Mouse (Mus musculus) MEL (cell line): ENCODE results near the gene Tmem108. TPM values are rescaled to one million over a fixed set of nuclear protein-coding genes. Genes with fewer than 3 reads are reported as not detected.

Experiments used
- DNase-seq: peaks from one replicate; pipeline ENCODE4 v3.0.0; 2011; ENCODE audit warnings: low read depth, low spot score
- H3K27ac ChIP-seq: 2 replicates; pipeline ENCODE4 v1.5.1; 2012; ENCODE audit warnings: low read depth, mild to moderate bottlenecking, control low read depth, low read length, moderate library complexity; ENCODE audit not compliant: control insufficient read depth
- H3K27me3 ChIP-seq, 2 experiments: fragments of 150-350 bp in 1 of 2; sonication (generic) in 1 of 2; 2 replicates each; pipeline ENCODE4 v1.6.1; 2012; ENCODE audit warnings: low read length in 2 of 2, mild to moderate bottlenecking in 2 of 2, improper control_type of control experiment in 1 of 2, moderate library complexity in 1 of 2; ENCODE audit not compliant: insufficient read depth in 2 of 2, control insufficient read depth in 1 of 2
- H3K36me3 ChIP-seq, 2 experiments: 2 replicates each; pipeline ENCODE4 v1.6.1; 2012 to 2014; ENCODE audit warnings: low read length in 2 of 2, improper control_type of control experiment in 1 of 2, inconsistent platforms in 1 of 2, mild to moderate bottlenecking in 1 of 2; ENCODE audit not compliant: insufficient read depth in 2 of 2, control insufficient read depth in 1 of 2
- H3K4me1 ChIP-seq, 2 experiments: fragments of 150-350 bp in 1 of 2; sonication (generic) in 1 of 2; 2 replicates each; pipeline ENCODE4 v1.6.1; 2012; ENCODE audit warnings: low read length in 2 of 2, improper control_type of control experiment in 1 of 2, mild to moderate bottlenecking in 1 of 2; ENCODE audit not compliant: insufficient read depth in 2 of 2, control insufficient read depth in 1 of 2
- H3K4me3 ChIP-seq, 2 experiments: fragments of 150-350 bp in 1 of 2; sonication (generic) in 1 of 2; 2 replicates each; pipeline ENCODE4 v1.5.1; 2012; ENCODE audit warnings: low read depth in 2 of 2, low read length in 2 of 2, mild to moderate bottlenecking in 2 of 2, moderate library complexity in 2 of 2, control low read depth in 1 of 2, improper control_type of control experiment in 1 of 2; ENCODE audit not compliant: control insufficient read depth in 1 of 2, insufficient read depth in 1 of 2
- H3K79me2 ChIP-seq: 2 replicates; pipeline ENCODE4 v1.6.1; 2012; ENCODE audit warnings: mild to moderate bottlenecking, low read length, moderate library complexity; ENCODE audit not compliant: control insufficient read depth, poor library complexity, insufficient read depth
- H3K9ac ChIP-seq: 2 replicates; pipeline ENCODE4 v1.6.1; 2012; ENCODE audit warnings: low read depth, mild to moderate bottlenecking, control low read depth, low read length, moderate library complexity; ENCODE audit not compliant: control insufficient read depth, poor library complexity, severe bottlenecking
- H3K9me3 ChIP-seq: fragments of 150-350 bp; sonication (generic); replicated peaks from 2 replicates; pipeline ENCODE4 v1.6.1; 2012; ENCODE audit warnings: mild to moderate bottlenecking, low read length, improper control_type of control experiment, moderate library complexity; ENCODE audit not compliant: insufficient read depth
- CHD1 ChIP-seq: IDR thresholded peaks from 2 replicates; pipeline ENCODE4 v1.6.1; 2012; ENCODE audit warnings: low read depth, mild to moderate bottlenecking, inconsistent platforms, low read length, improper control_type of control experiment
- CTCF ChIP-seq, 3 experiments: IDR thresholded peaks in 2 of 3; conservative IDR thresholded peaks in 1 of 3; 2 replicates each; pipeline ENCODE4 v1.5.1; 2011 to 2012; ENCODE audit warnings: low read length in 3 of 3, low read depth in 2 of 3, mild to moderate bottlenecking in 2 of 3, improper control_type of control experiment in 1 of 3, inconsistent platforms in 1 of 3, mixed read lengths in 1 of 3, moderate library complexity in 1 of 3; ENCODE audit not compliant: control insufficient read depth in 1 of 3, insufficient read depth in 1 of 3, poor library complexity in 1 of 3, severe bottlenecking in 1 of 3
- E2F4 ChIP-seq: IDR thresholded peaks from 2 replicates; pipeline ENCODE4 v1.6.1; 2011; ENCODE audit warnings: low read depth, low read length, improper control_type of control experiment, borderline replicate concordance
- ELF1 ChIP-seq: IDR thresholded peaks from 2 replicates; pipeline ENCODE4 v1.6.1; 2014; ENCODE audit warnings: low read depth, mild to moderate bottlenecking, inconsistent platforms, low read length, improper control_type of control experiment, moderate library complexity
- EP300 ChIP-seq, 2 experiments: IDR thresholded peaks; 2 replicates each; pipeline ENCODE4 v1.6.1; 2011; ENCODE audit warnings: improper control_type of control experiment in 2 of 2, low read length in 2 of 2, low read depth in 1 of 2, mild to moderate bottlenecking in 1 of 2
- GABPA ChIP-seq: IDR thresholded peaks from 2 replicates; pipeline ENCODE4 v1.6.1; 2012; ENCODE audit warnings: low read depth, mild to moderate bottlenecking, inconsistent platforms, low read length, improper control_type of control experiment, moderate library complexity
- GATA1 ChIP-seq: IDR thresholded peaks from 2 replicates; pipeline ENCODE4 v1.6.1; 2011; ENCODE audit warnings: low read depth, low read length, improper control_type of control experiment
- JUND ChIP-seq: IDR thresholded peaks from 2 replicates; pipeline ENCODE4 v1.6.1; 2011; ENCODE audit warnings: low read depth, mild to moderate bottlenecking, improper control_type of control experiment, low read length
- MAFK ChIP-seq: IDR thresholded peaks from 2 replicates; pipeline ENCODE4 v1.6.1; 2011; ENCODE audit warnings: low read depth, mild to moderate bottlenecking, low read length, improper control_type of control experiment, borderline replicate concordance
- MAX ChIP-seq: IDR thresholded peaks from 2 replicates; pipeline ENCODE4 v1.6.1; 2011; ENCODE audit warnings: low read length, improper control_type of control experiment
- MAZ ChIP-seq: IDR thresholded peaks from 2 replicates; pipeline ENCODE4 v1.6.1; 2012; ENCODE audit warnings: low read depth, mild to moderate bottlenecking, inconsistent platforms, low read length, improper control_type of control experiment
- MEF2A ChIP-seq: IDR thresholded peaks from 2 replicates; pipeline ENCODE4 v1.6.1; 2014; ENCODE audit warnings: low read depth, mild to moderate bottlenecking, inconsistent platforms, low read length, improper control_type of control experiment; ENCODE audit not compliant: poor library complexity, insufficient replicate concordance, severe bottlenecking; ENCODE audit errors: extremely low read depth
- MXI1 ChIP-seq: IDR thresholded peaks from 2 replicates; pipeline ENCODE4 v1.6.1; 2011; ENCODE audit warnings: mild to moderate bottlenecking, low read depth, low read length, improper control_type of control experiment
- MYB ChIP-seq: IDR thresholded peaks from 2 replicates; pipeline ENCODE4 v1.6.1; 2011; ENCODE audit warnings: mild to moderate bottlenecking, low read depth, low read length, improper control_type of control experiment
- MYC ChIP-seq: IDR thresholded peaks from 2 replicates; pipeline ENCODE4 v1.6.1; 2011; ENCODE audit warnings: low read depth, mild to moderate bottlenecking, low read length, improper control_type of control experiment, moderate library complexity
- NELFE ChIP-seq: IDR thresholded peaks from 2 replicates; pipeline ENCODE4 v1.6.1; 2011; ENCODE audit warnings: low read depth, low read length, improper control_type of control experiment
- NRF1 ChIP-seq: IDR thresholded peaks from 2 replicates; pipeline ENCODE4 v1.6.1; 2014; ENCODE audit warnings: low read depth, mild to moderate bottlenecking, inconsistent platforms, low read length, improper control_type of control experiment, moderate library complexity; ENCODE audit not compliant: poor library complexity, insufficient read depth, severe bottlenecking
- POLR2A ChIP-seq, 2 experiments: IDR thresholded peaks; 2 replicates each; pipeline ENCODE4 v1.6.1; 2011 to 2012; ENCODE audit warnings: low read length in 2 of 2, mild to moderate bottlenecking in 2 of 2, control low read depth in 1 of 2, improper control_type of control experiment in 1 of 2, low read depth in 1 of 2, moderate library complexity in 1 of 2; ENCODE audit not compliant: control insufficient read depth in 1 of 2, insufficient read depth in 1 of 2, poor library complexity in 1 of 2
- POLR2AphosphoS2 ChIP-seq: IDR thresholded peaks from 2 replicates; pipeline ENCODE4 v1.6.1; 2011; ENCODE audit warnings: low read length, improper control_type of control experiment
- RCOR1 ChIP-seq: IDR thresholded peaks from 2 replicates; pipeline ENCODE4 v1.6.1; 2012; ENCODE audit warnings: low read depth, mild to moderate bottlenecking, inconsistent platforms, low read length, improper control_type of control experiment
- SIN3A ChIP-seq: IDR thresholded peaks from 2 replicates; pipeline ENCODE4 v1.6.1; 2012; ENCODE audit warnings: low read length, improper control_type of control experiment, inconsistent platforms
- TAL1 ChIP-seq: IDR thresholded peaks from 2 replicates; pipeline ENCODE4 v1.6.1; 2012; ENCODE audit warnings: mild to moderate bottlenecking, inconsistent platforms, low read length, moderate library complexity, mixed read lengths
- TBP ChIP-seq: IDR thresholded peaks from 2 replicates; pipeline ENCODE4 v1.8.0; 2011; ENCODE audit warnings: low read depth, low read length, improper control_type of control experiment
- UBTF ChIP-seq: IDR thresholded peaks from 2 replicates; pipeline ENCODE4 v1.6.1; 2012; ENCODE audit warnings: low read depth, mild to moderate bottlenecking, inconsistent platforms, low read length, improper control_type of control experiment, moderate library complexity, borderline replicate concordance; ENCODE audit not compliant: insufficient read depth
- USF2 ChIP-seq, 2 experiments: IDR thresholded peaks; 2 replicates each; pipeline ENCODE4 v1.6.1; 2011 to 2012; ENCODE audit warnings: improper control_type of control experiment in 2 of 2, low read length in 2 of 2, borderline replicate concordance in 1 of 2, inconsistent platforms in 1 of 2, low read depth in 1 of 2, mild to moderate bottlenecking in 1 of 2; ENCODE audit not compliant: insufficient read depth in 1 of 2
- polyA plus RNA-seq, 2 experiments: library from polyadenylated mRNA; stranded (reverse) in 1 of 2; unstranded in 1 of 2; fragments of >175 nt in 1 of 2; fragments of >200 nt in 1 of 2; gene quantifications; 2 replicates each; pipeline versions ENCODE4 v1.2.1 to v1.2.4; 2012; ENCODE audit warnings: low replicate concordance in 2 of 2, low read depth in 1 of 2; ENCODE audit not compliant: insufficient read length in 2 of 2, insufficient read depth in 1 of 2, missing spikeins in 1 of 2
- total RNA-seq: library from RNA; depleted of rRNA; stranded (reverse); fragments of 300-350 nt; gene quantifications from 2 replicates; pipeline ENCODE4 v1.2.3, GENCODE M21; 2012

The Tmem108 gene
- total and polyA plus RNA-seq, 3 experiments, result not detected

DNA sequence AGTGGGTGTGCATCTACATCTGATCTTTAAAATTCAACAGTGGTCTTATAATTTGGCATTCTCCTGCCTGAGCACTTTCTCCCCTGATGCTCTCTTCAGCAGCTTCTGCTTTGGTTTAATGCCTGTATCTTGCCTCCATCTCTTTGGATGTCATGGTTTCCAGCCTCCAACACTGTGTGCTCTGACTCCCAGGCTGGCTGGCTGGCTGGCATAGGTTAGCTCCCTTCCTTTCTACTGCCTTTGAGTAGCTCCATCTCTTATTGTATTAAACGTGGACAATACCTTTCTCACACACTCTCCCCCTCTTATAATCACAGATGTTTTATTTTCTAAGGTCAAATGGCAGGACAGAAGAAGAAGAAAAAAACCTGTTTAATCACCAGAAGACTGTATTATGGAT lies 296.3 kb downstream of the Tmem108 start:
- H3K79me2 ChIP-seq, result no peaks in the 10 kb centered on the region
- H3K36me3 ChIP-seq, result no peaks in the 10 kb centered on the region
- H3K9ac ChIP-seq, result no peak overlapping the region
- no peaks in the 10 kb centered on the region for H3K9me3 ChIP-seq
- no peak for DNase-seq
- no peak for TF ChIP-seq E2F4
- H3K4me3 ChIP-seq, result no peak overlapping the region
- no peaks in the 10 kb centered on the region for H3K4me1 ChIP-seq
- no peak overlapping the region for H3K27ac ChIP-seq
- no peaks in the 10 kb centered on the region for H3K27me3 ChIP-seq

DNA sequence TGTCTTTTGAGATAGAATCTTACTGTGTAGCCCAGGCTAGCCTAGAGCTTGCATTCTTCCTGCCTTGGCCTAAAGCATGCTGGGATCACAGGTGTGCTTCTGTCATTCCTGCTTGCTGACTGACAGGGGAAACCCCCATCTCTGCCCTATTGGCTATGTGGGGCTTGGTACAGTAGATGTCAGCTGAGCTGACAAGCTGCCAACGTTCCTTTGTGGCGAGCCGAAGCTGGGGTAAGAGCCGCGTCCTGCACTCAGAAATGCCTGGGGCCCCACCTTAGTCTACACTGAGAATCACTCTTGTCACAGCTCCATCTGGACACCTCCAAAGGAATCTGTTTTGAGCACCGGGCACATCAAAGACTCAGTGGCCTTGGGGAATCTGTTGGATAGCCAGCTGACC lies 297.8 kb downstream of the Tmem108 start:
- Histone ChIP-seq H3K9ac (no peak overlapping the region), H3K4me1 (no peaks in the 10 kb centered on the region), H3K79me2 (no peaks in the 10 kb centered on the region), H3K36me3 (no peaks in the 10 kb centered on the region), H3K9me3 (no peaks in the 10 kb centered on the region), H3K27me3 (no peaks in the 10 kb centered on the region), H3K4me3 (no peak overlapping the region), H3K27ac (no peak overlapping the region)
- no peak for DNase-seq
- TF ChIP-seq POLR2AphosphoS2, result no peak
- no peak for TF ChIP-seq MAZ
- no peak for TF ChIP-seq UBTF
- TF ChIP-seq POLR2A (IDR thresholded peaks at IDR 0.05; ENCODE audit: control insufficient read depth in 1 of 2, insufficient read depth in 1 of 2, low read depth in 1 of 2, low read length in 2 of 2, poor library complexity in 1 of 2), result no peak
- TF ChIP-seq MYB, result no peak
- no peak for TF ChIP-seq TAL1
- no peak for TF ChIP-seq CHD1
- no peak for TF ChIP-seq JUND
- TF ChIP-seq RCOR1, result no peak
- no peak for TF ChIP-seq CTCF (IDR thresholded peaks at IDR 0.05 in 2 of 3, conservative IDR thresholded peaks at IDR 0.05 in 1 of 3; ENCODE audit: control insufficient read depth in 1 of 3, insufficient read depth in 1 of 3, low read depth in 2 of 3, low read length in 3 of 3, poor library complexity in 1 of 3, severe bottlenecking in 1 of 3)
- TF ChIP-seq MYC, result no peak
- no peak for TF ChIP-seq MXI1

DNA sequence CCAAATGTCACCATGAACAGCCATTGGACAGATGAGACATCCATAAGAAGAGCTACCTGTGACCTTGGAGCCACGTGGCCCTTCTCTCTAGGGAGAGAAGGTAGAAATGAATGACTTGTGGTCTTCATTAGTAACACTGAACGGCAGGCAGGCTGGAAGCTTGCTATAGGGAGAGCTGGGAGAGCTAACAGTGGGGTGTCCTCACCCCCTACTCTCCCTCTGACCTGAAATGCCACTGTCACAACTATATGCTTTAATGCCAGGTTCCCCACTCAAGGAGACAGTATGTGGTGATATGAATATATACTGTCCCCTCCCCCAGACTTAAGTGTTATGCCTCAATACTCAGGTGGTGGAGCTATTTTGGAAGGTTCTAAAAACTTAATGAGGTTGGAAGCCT lies 301.8 kb downstream of the Tmem108 start:
- Histone ChIP-seq H3K36me3 (no peaks in the 10 kb centered on the region), H3K4me3 (no peak overlapping the region), H3K27ac (no peak overlapping the region), H3K4me1 (no peaks in the 10 kb centered on the region), H3K9me3 (no peaks in the 10 kb centered on the region), H3K79me2 (no peaks in the 10 kb centered on the region), H3K27me3 (no peaks in the 10 kb centered on the region), H3K9ac (no peak overlapping the region)
- DNase-seq, result no peak
- TF ChIP-seq UBTF (no peak), E2F4 (no peak), GABPA (no peak), SIN3A (no peak), MEF2A (no peak), TBP (no peak), GATA1 (no peak), NELFE (no peak), MAX (no peak), CTCF (IDR thresholded peaks at IDR 0.05 in 2 of 3, conservative IDR thresholded peaks at IDR 0.05 in 1 of 3; ENCODE audit: control insufficient read depth in 1 of 3, insufficient read depth in 1 of 3, low read depth in 2 of 3, low read length in 3 of 3, poor library complexity in 1 of 3, severe bottlenecking in 1 of 3) (no peak), MYC (no peak), MYB (no peak), MAFK (no peak), CHD1 (no peak), USF2 (IDR thresholded peaks at IDR 0.05; ENCODE audit: borderline replicate concordance in 1 of 2, insufficient read depth in 1 of 2, low read depth in 1 of 2, low read length in 2 of 2) (no peak), NRF1 (no peak), ELF1 (no peak), RCOR1 (no peak), EP300 (IDR thresholded peaks at IDR 0.05; ENCODE audit: low read depth in 1 of 2, low read length in 2 of 2) (no peak)
